In genomic region chr1:34047285-34047684, GRCm38 (mm10) we compare ENCODE assay signal across 18 mouse cellular contexts.
DNase-seq lines count a peak whose midpoint lies in the region; ATAC-seq and TF ChIP-seq lines count a peak whose summit lies in the region.
"Had no signal": no experiment of that assay in that cellular context is flagged by ENCODE, and none has a peak within 500 bp of the region (broad histone marks: within the 10 kb centered on the region; RNA-seq: fewer than 3 reads in every experiment).

No protein-coding gene starts in this region.

- no peak overlapping the region for H3K4me2 ChIP-seq in midbrain, embryonic 11.5 days
- no peak overlapping the region for H3K4me2 ChIP-seq in midbrain, embryonic 13.5 days (replicated peaks)
- H3K4me2 ChIP-seq: hindbrain, embryonic 12.5 days had no signal

- no peaks in the 10 kb centered on the region for H3K9me3 ChIP-seq in midbrain, embryonic 11.5 days (ENCODE audit: control insufficient read depth, low read length)
- H3K9me3 ChIP-seq in midbrain, embryonic 13.5 days, result no peaks in the 10 kb centered on the region
- H3K9me3 ChIP-seq: hindbrain, embryonic 12.5 days; megakaryocyte, embryonic 14.5 days had no signal

- H3K36me3 ChIP-seq in midbrain, embryonic 11.5 days (ENCODE audit: control insufficient read depth, insufficient read depth, low read length), result no peaks in the 10 kb centered on the region
- H3K36me3 ChIP-seq in midbrain, embryonic 13.5 days, result no peaks in the 10 kb centered on the region
- H3K36me3 ChIP-seq: hindbrain, embryonic 12.5 days had no signal

- DNase-seq in gastrocnemius, adult 2 months, result no peak
- DNase-seq in gastrocnemius, postnatal 14 days, result no peak
- peak; percentile 60 for DNase-seq in midbrain, embryonic 11.5 days (ENCODE audit: low spot score, missing footprints)
- peak; percentile 44 for DNase-seq in cerebellum, adult 9-11 months
- no peak for DNase-seq in layer of hippocampus, postnatal 36 days
- DNase-seq: kidney, adult 2 months; kidney, postnatal 14 days; liver; lung, postnatal 14 days; right cerebral cortex, postnatal 14 days had no signal

- no peak overlapping the region for H3K9ac ChIP-seq in midbrain, embryonic 11.5 days (ENCODE audit: low read length)
- H3K9ac ChIP-seq in midbrain, embryonic 13.5 days (replicated peaks), result no peak overlapping the region
- H3K9ac ChIP-seq: hindbrain, embryonic 12.5 days had no signal

- ATAC-seq in midbrain, embryonic 11.5 days (ENCODE audit: low FRiP score), result no peak
- no peak for ATAC-seq in midbrain, embryonic 13.5 days
- ATAC-seq in activated CD4-positive, CD25-positive, alpha-beta regulatory T cell, adult 4 months, result no peak
- ATAC-seq: inflammation-experienced regulatory T-cells, adult 6 months; midbrain, embryonic 16.5 days; Patski had no signal

- no peak overlapping the region for H3K4me3 ChIP-seq in gastrocnemius, adult 2 months
- H3K4me3 ChIP-seq in midbrain, embryonic 11.5 days (ENCODE audit: low read depth, low read length), result no peak overlapping the region
- no peak overlapping the region for H3K4me3 ChIP-seq in midbrain, embryonic 13.5 days (replicated peaks)
- H3K4me3 ChIP-seq: hindbrain, embryonic 12.5 days; layer of hippocampus, adult 2 months; megakaryocyte, embryonic 14.5 days had no signal

- no peaks in the 10 kb centered on the region for H3K27me3 ChIP-seq in midbrain, embryonic 11.5 days (ENCODE audit: control insufficient read depth, insufficient read depth, low read length)
- H3K27me3 ChIP-seq in midbrain, embryonic 13.5 days, result no peaks in the 10 kb centered on the region
- H3K27me3 ChIP-seq: hindbrain, embryonic 12.5 days; megakaryocyte, embryonic 14.5 days; Patski had no signal

- no peak for TF ChIP-seq CTCF in gastrocnemius, adult 2 months (IDR thresholded peaks at IDR 0.05)

- intact Hi-C loops in gastrocnemius, adult 2 months (cut with DNase I), result loop anchor here (5.0 kb wide), 1 partner anchor 35 kb away; no protein-coding TSS in a partner anchor
- intact Hi-C loops in gastrocnemius, postnatal 14 days (cut with DNase I; ENCODE audit: low total_unique reads), result no loop called here

- peak overlapping the region; percentile 46 for H3K27ac ChIP-seq in gastrocnemius, adult 2 months
- no peak overlapping the region for H3K27ac ChIP-seq in midbrain, embryonic 11.5 days (ENCODE audit: low read depth, low read length)
- H3K27ac ChIP-seq in midbrain, embryonic 13.5 days, result no peak overlapping the region
- H3K27ac ChIP-seq: hindbrain, embryonic 12.5 days; layer of hippocampus, adult 2 months had no signal

- H3K4me1 ChIP-seq in midbrain, embryonic 11.5 days (ENCODE audit: control insufficient read depth, insufficient read depth, low read length), result no peaks in the 10 kb centered on the region
- peaks cover 26% of the 10 kb centered on the region for H3K4me1 ChIP-seq in midbrain, embryonic 13.5 days (replicated peaks)
- H3K4me1 ChIP-seq: megakaryocyte, embryonic 14.5 days had no signal

- 93% methylated on average over 3 of the region's 3 CpGs for WGBS in midbrain, embryonic 11.5 days
- WGBS in midbrain, embryonic 13.5 days, result 88% methylated on average over 3 of the region's 3 CpGs

Comparison
In these comparisons a context has a peak if more than half of its experiments do, and no peak if none do; other contexts are left out.
1. DNase-seq: peak in midbrain, embryonic 11.5 days (single experiment) and cerebellum, adult 9-11 months (single experiment); none in gastrocnemius, adult 2 months (single experiment), gastrocnemius, postnatal 14 days (single experiment) and layer of hippocampus, postnatal 36 days (0 of 2).